Mouse (Mus musculus) cortical plate, adult 2 months (tissue): ENCODE results near the gene Spata16.

Experiments used
- CTCF ChIP-seq: fragments of 200-500 bp; IDR thresholded peaks from 2 replicates; pipeline ENCODE4 v1.5.1; 2011; ENCODE audit warnings: mild to moderate bottlenecking, control low read depth, low read length; ENCODE audit not compliant: insufficient read depth; ENCODE audit errors: extremely low read depth
- POLR2A ChIP-seq: fragments of 200-500 bp; IDR thresholded peaks from 2 replicates; pipeline ENCODE4 v1.6.1; 2011; ENCODE audit warnings: mild to moderate bottlenecking, low read length, control low read depth; ENCODE audit not compliant: insufficient read depth; ENCODE audit errors: extremely low read depth

GRCm38 (mm10) chr3:26826958-26827839 lies 189.8 kb downstream of the Spata16 start:
- no peak for TF ChIP-seq POLR2A
- TF ChIP-seq CTCF, result no peak
